Mouse (Mus musculus) spleen, adult 18-20 months (tissue): Measurements from ENCODE around the gene Zfp131.
"Not testable (repeated sequence)": the region's sequence is repeated elsewhere in the genome, so short reads cannot be mapped to it uniquely, and the experiment has no call there.

Experiments
- DNase-seq, 2 experiments: peaks; one replicate each; pipeline ENCODE4 v3.0.0; 2022; ENCODE audit warnings: mixed read lengths in 2 of 2

The Zfp131 gene

GRCm38 (mm10) chr13:119790761-119791579, at the start of gene Zfp131:
Gene Zfp131, minus strand, starts transcription at chr13:119790889.
- DNase-seq = peak; percentile 89 to 92

GRCm38 (mm10) chr13:119839982-119840381, 49.3 kb upstream of the Zfp131 start:
- not testable (repeated sequence) for DNase-seq

- DNase-seq = peak in 1 of 2 experiments; percentile 11
Measured at GRCm38 (mm10) chr13:119837719-119838337, 47.1 kb upstream of the Zfp131 start.

GRCm38 (mm10) chr13:119836324-119836811, 45.7 kb upstream of the Zfp131 start:
- peak in 1 of 2 experiments; percentile 5 for DNase-seq

GRCm38 (mm10) chr13:119835320-119836056, 44.8 kb upstream of the Zfp131 start, which contains the start of gene D13Ertd608e:
Gene D13Ertd608e, plus strand, starts transcription at chr13:119836006.
- peak; percentile 14 to 39 for DNase-seq

GRCm38 (mm10) chr13:119830116-119830515, 39.4 kb upstream of the Zfp131 start, which contains the start of gene AF067063:
Gene AF067063, minus strand, starts transcription at chr13:119830216.
- DNase-seq = not testable (repeated sequence)

- no peak for DNase-seq
Measured at GRCm38 (mm10) chr13:119817579-119818206, 27.0 kb upstream of the Zfp131 start.

GRCm38 (mm10) chr13:119816798-119817197, 26.1 kb upstream of the Zfp131 start:
- no peak for DNase-seq

GRCm38 (mm10) chr13:119810031-119810430, 19.3 kb upstream of the Zfp131 start:
- no peak for DNase-seq

- no peak for DNase-seq
Measured at GRCm38 (mm10) chr13:119808937-119809336, 18.2 kb upstream of the Zfp131 start.

GRCm38 (mm10) chr13:119797656-119798055, 7.0 kb upstream of the Zfp131 start:
- DNase-seq = no peak

- DNase-seq = no peak
Measured at GRCm38 (mm10) chr13:119792791-119793404, 2.2 kb upstream of the Zfp131 start.

GRCm38 (mm10) chr13:119791580-119792135, 969 bp upstream of the Zfp131 start:
- DNase-seq = no peak

GRCm38 (mm10) chr13:119789851-119790717, 605 bp downstream of the Zfp131 start:
- peak; percentile 14 to 31 for DNase-seq

- no peak for DNase-seq
Measured at GRCm38 (mm10) chr13:119783581-119783980, 7.1 kb downstream of the Zfp131 start.

- DNase-seq = no peak
Measured at GRCm38 (mm10) chr13:119768541-119768940, 22.1 kb downstream of the Zfp131 start.

GRCm38 (mm10) chr13:119766480-119766879, 24.2 kb downstream of the Zfp131 start:
- DNase-seq = no peak

GRCm38 (mm10) chr13:119756831-119757230, 33.9 kb downstream of the Zfp131 start:
- DNase-seq = no peak

GRCm38 (mm10) chr13:119755681-119756471, 34.8 kb downstream of the Zfp131 start, which contains the start of gene Nim1k:
Gene Nim1k, minus strand, starts transcription at chr13:119755882.
- peak; percentile 11 to 30 for DNase-seq

- DNase-seq = no peak
Measured at GRCm38 (mm10) chr13:119755141-119755547, 35.5 kb downstream of the Zfp131 start.
